Mouse (Mus musculus) colon, adult 2 months (tissue): ENCODE data around the gene Ift22. TPM values are rescaled to one million over a fixed set of nuclear protein-coding genes. Genes with fewer than 3 reads are reported as not detected.

Experiments
- polyA plus RNA-seq: library from polyadenylated mRNA; depleted of rRNA; stranded (reverse); fragments of >200 nt; gene quantifications from 2 replicates; pipeline ENCODE4 v1.2.3, GENCODE M21; 2012; rRNA removed

The Ift22 gene
- 7.9 and 8.7 TPM in 2 replicates for polyA plus RNA-seq

DNA sequence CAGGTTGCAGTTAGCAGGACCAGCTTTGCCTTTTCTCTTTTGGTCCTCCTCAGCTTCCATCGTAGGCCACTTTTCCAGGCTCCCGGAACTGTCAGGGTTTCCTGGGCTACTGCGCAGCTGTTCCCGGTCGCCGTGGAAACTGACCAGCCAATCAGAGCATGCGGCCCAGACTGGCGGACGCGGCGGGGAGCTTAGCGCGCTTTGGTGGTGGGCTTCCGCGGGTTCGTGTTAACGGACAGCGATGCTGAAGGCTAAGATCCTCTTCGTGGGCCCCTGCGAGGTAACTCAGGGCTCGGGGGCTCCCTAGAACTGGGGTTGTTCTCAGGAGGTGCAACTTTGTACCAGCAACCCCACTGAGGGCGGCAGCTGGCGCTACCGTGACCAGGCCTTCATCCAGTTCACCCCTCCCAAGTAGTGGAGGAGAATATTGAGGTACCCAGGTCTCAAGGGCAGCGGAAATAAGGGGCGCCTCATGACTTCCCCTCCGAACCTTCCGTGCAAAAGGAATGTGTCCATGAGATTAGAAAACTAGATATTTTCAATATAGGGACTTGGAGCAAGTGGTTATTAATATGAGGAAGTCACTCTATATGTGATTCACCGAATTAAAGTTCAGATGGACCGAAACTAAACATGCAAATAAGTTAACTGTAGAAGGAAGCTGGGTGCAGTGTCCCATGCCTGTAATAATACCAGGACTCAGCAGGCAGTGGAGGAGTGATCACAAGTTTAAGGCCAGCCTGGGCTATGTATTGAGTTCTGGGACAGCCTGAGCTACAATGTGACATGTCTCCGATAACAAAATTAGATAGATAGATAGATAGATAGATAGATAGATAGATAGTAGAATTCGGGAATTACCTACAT, at the start of gene Ift22:
Gene Ift22 (plus strand): TSS at position 160 of the 867 bp plus-strand sequence.

DNA sequence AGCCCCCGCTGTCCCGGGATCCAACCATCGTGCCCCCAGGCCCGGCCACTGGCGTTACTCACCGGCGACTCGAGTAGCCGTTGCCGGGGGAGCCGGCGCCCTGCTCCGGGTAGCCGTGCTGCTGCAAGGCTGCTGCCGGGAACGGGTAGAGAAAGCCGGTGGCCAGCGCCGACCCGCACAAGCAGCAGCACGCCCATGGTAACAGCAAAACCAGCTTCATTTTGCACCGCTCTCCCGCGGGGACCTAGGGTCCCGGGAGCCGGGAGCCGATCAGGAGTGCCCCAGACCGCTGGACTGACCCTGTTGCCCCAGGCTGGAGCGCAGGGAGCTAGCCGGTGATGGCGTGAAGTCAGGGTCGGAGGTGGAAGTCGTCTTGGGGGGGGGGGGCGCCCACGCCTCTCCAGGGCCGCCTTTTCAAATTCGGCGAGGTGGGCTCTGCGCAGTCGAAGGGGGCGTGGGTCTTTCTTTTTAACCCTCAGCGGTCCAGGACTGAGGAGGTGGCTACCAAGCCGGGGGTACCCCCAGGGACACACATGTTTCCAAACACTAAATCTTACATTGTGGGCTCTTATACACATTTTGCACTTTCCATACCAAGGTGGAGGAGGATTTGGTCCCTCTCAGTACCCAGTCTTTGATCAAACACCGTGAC, 25.0 kb upstream of the Ift22 start, which contains the start of gene Col26a1:
Gene Col26a1 (minus strand): TSS at position 422 of the 652 bp plus-strand sequence.

GRCm38 (mm10) chr5:136953015-136953414, 45.1 kb downstream of the Ift22 start, which contains the start of gene Fis1:
Gene Fis1, plus strand, starts transcription at chr5:136953275.

Other genes with a start within 250 kb of the Ift22 start
- not detected in 2 replicates for gene Myl10, start 215.0 kb upstream of the Ift22 start, polyA plus RNA-seq
- gene Col26a1, start 24.9 kb upstream of the Ift22 start, polyA plus RNA-seq, result 0.27 and 2.0 TPM in 2 replicates
- 159 and 165 TPM in 2 replicates for gene Fis1, start 45.1 kb downstream of the Ift22 start, polyA plus RNA-seq
- 178 and 190 TPM in 2 replicates for gene Cldn15, start 58.5 kb downstream of the Ift22 start, polyA plus RNA-seq
- 46.7 and 47.3 TPM in 2 replicates for gene Plod3, start 78.9 kb downstream of the Ift22 start, polyA plus RNA-seq
- gene Znhit1, start 79.9 kb downstream of the Ift22 start, polyA plus RNA-seq, result 101 and 108 TPM in 2 replicates
- gene Vgf, start 118.2 kb downstream of the Ift22 start, polyA plus RNA-seq, result 1.5 and 1.7 TPM in 2 replicates
- 68.4 and 82.9 TPM in 2 replicates for gene Ap1s1, start 138.0 kb downstream of the Ift22 start, polyA plus RNA-seq
- 2.0 and 4.1 TPM in 2 replicates for gene Serpine1, start 164.1 kb downstream of the Ift22 start, polyA plus RNA-seq
- gene Trim56, start 208.1 kb downstream of the Ift22 start, polyA plus RNA-seq, result 15.4 and 16.4 TPM in 2 replicates
- gene Muc3, start 241.2 kb downstream of the Ift22 start, polyA plus RNA-seq, result 959 and 1,230 TPM in 2 replicates